Mouse (Mus musculus) ES-Bruce4 (cell line): Measurements from ENCODE around the gene Yjefn3.

ENCODE experiments used
- CTCF ChIP-seq: IDR thresholded peaks from one replicate; pipeline ENCODE4 v1.8.1; 2011; ENCODE audit warnings: low read depth, low read length
- EP300 ChIP-seq: IDR thresholded peaks from 2 replicates; pipeline ENCODE4 v1.6.1; 2011; ENCODE audit warnings: low read depth, low read length; ENCODE audit not compliant: insufficient read depth

GRCm38 (mm10) chr8:69918506-69918905 is 16.0 kb upstream of the Yjefn3 start:
- TF ChIP-seq EP300 (no peak), CTCF (no peak)
